ENCODE assay signal across 9 mouse cellular contexts in the genomic region with DNA sequence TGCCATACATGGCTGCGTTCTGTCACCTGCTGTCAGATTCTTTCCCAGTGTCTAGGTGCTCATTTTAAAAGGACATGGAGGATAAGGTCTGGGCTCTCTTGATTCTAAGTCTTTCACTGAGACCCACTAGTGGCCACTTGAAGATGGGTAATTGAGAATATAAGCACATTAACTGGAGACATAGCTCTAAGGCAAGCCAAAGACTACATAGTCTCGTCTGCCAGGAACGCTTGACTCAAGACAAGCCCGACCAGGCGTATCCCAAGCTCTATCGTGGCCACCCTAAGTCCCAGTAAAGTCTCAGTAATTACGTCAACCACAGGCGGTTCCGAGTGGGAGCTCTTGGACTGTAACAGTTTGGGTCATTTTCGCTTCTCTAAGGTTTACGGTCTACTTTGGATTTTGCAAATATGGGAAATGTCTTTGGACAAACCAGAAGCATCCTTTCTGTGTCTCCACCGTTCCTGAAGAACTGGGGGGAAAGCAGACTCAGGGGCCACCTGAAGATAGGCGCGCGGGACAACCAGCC. TPM values are rescaled to one million over a fixed set of nuclear protein-coding genes. Genes with fewer than 3 reads are reported as not detected.
A peak's percentile ranks its signal among the peaks of the same experiment; 100 is the strongest.
DNase-seq lines count a peak whose midpoint lies in the region; ATAC-seq and TF ChIP-seq lines count a peak whose summit lies in the region.
"Had no signal": no experiment of that assay in that cellular context is flagged by ENCODE, and none has a peak within 500 bp of the region (broad histone marks: within the 10 kb centered on the region; RNA-seq: fewer than 3 reads in every experiment).

No protein-coding gene starts in this region.

- no peak overlapping the region for H3K27ac ChIP-seq in testis, adult 2 months (ENCODE audit: control insufficient read depth, insufficient read depth, low read depth, low read length)
- peak overlapping the region; percentile 82 for H3K27ac ChIP-seq in heart, embryonic 13.5 days (replicated peaks)
- no peak overlapping the region for H3K27ac ChIP-seq in limb, embryonic 11.5 days (replicated peaks; ENCODE audit: low read depth, low read length)
- H3K27ac ChIP-seq in midbrain, embryonic 16.5 days (ENCODE audit: low read length) = peak overlapping the region; percentile 87

- H3K4me3 ChIP-seq in testis, adult 2 months (ENCODE audit: control insufficient read depth, low read depth, low read length) = peak overlapping the region; percentile 86
- peak overlapping the region; percentile 82 for H3K4me3 ChIP-seq in heart, embryonic 13.5 days
- peak overlapping the region; percentile 60 for H3K4me3 ChIP-seq in limb, embryonic 11.5 days (ENCODE audit: low read depth, low read length)
- H3K4me3 ChIP-seq in midbrain, embryonic 16.5 days (ENCODE audit: low read depth, low read length) = peak overlapping the region; percentile 66

- no peaks in the 10 kb centered on the region for H3K36me3 ChIP-seq in testis, adult 2 months (ENCODE audit: control insufficient read depth, insufficient read depth, low read length)
- no peaks in the 10 kb centered on the region for H3K36me3 ChIP-seq in heart, embryonic 13.5 days
- no peaks in the 10 kb centered on the region for H3K36me3 ChIP-seq in limb, embryonic 11.5 days (ENCODE audit: control insufficient read depth, insufficient read depth, low read length)
- no peaks in the 10 kb centered on the region for H3K36me3 ChIP-seq in midbrain, embryonic 16.5 days (ENCODE audit: control insufficient read depth, insufficient read depth, low read length)

- peak overlapping the region; percentile 93 for H3K4me2 ChIP-seq in heart, embryonic 13.5 days
- peak overlapping the region; percentile 70 for H3K4me2 ChIP-seq in limb, embryonic 11.5 days (ENCODE audit: low read depth, severe bottlenecking)
- H3K4me2 ChIP-seq in midbrain, embryonic 16.5 days (ENCODE audit: low read length) = peak overlapping the region; percentile 73

- peak overlapping the region; percentile 96 for H3K9ac ChIP-seq in heart, embryonic 13.5 days
- H3K9ac ChIP-seq in limb, embryonic 11.5 days (ENCODE audit: low read length) = peak overlapping the region; percentile 74
- peak overlapping the region; percentile 80 for H3K9ac ChIP-seq in midbrain, embryonic 16.5 days (ENCODE audit: low read depth, low read length)

- intact Hi-C loops in left cerebral cortex, postnatal 4 days (cut with DNase I) = no loop called here

- H3K27me3 ChIP-seq in testis, adult 2 months (ENCODE audit: control insufficient read depth, insufficient read depth, low read length) = no peaks in the 10 kb centered on the region
- no peaks in the 10 kb centered on the region for H3K27me3 ChIP-seq in heart, embryonic 13.5 days (replicated peaks)
- no peaks in the 10 kb centered on the region for H3K27me3 ChIP-seq in limb, embryonic 11.5 days (ENCODE audit: control insufficient read depth, insufficient read depth, low read length)
- H3K27me3 ChIP-seq in midbrain, embryonic 16.5 days (ENCODE audit: control insufficient read depth, insufficient read depth, low read depth, low read length) = no peaks in the 10 kb centered on the region

- no peak for TF ChIP-seq POLR2A in testis, adult 2 months (IDR thresholded peaks at IDR 0.05; ENCODE audit: control insufficient read depth, low read depth, low read length)

- TF ChIP-seq CTCF in testis, adult 2 months (IDR thresholded peaks at IDR 0.05; ENCODE audit: control insufficient read depth, insufficient read depth, insufficient replicate concordance, low read depth, low read length) = no peak

- no peaks in the 10 kb centered on the region for H3K9me3 ChIP-seq in heart, embryonic 13.5 days
- no peaks in the 10 kb centered on the region for H3K9me3 ChIP-seq in limb, embryonic 11.5 days (ENCODE audit: control insufficient read depth, low read length)
- no peaks in the 10 kb centered on the region for H3K9me3 ChIP-seq in midbrain, embryonic 16.5 days (replicated peaks; ENCODE audit: control insufficient read depth, low read length, poor library complexity, severe bottlenecking)

- 8% methylated on average over 15 of the region's 15 CpGs for whole genome bisulfite sequencing in heart, embryonic 13.5 days
- WGBS in limb, embryonic 11.5 days = 8% methylated on average over 15 of the region's 15 CpGs
- 7% methylated on average over 15 of the region's 15 CpGs for WGBS in midbrain, embryonic 16.5 days

- H3K4me1 ChIP-seq in testis, adult 2 months (ENCODE audit: control insufficient read depth, insufficient read depth, low read length) = peaks cover 13% of the 10 kb centered on the region
- H3K4me1 ChIP-seq in heart, embryonic 13.5 days = peaks cover 32% of the 10 kb centered on the region
- peaks cover 5% of the 10 kb centered on the region; the same call in 1 of the 2 replicates for H3K4me1 ChIP-seq in limb, embryonic 11.5 days (ENCODE audit: control insufficient read depth, insufficient read depth, low read length)
- H3K4me1 ChIP-seq in midbrain, embryonic 16.5 days (ENCODE audit: control insufficient read depth, insufficient read depth, low read length) = peaks cover 28% of the 10 kb centered on the region

- no peak for ATAC-seq in heart, embryonic 13.5 days (ENCODE audit: extremely low read depth, insufficient number of reproducible peaks, low FRiP score, low TSS enrichment)
- ATAC-seq in limb, embryonic 11.5 days (ENCODE audit: insufficient number of reproducible peaks, low FRiP score, low TSS enrichment, low read depth) = peak; percentile 18; the same call in 1 of the 2 replicates
- ATAC-seq in midbrain, embryonic 16.5 days = peak; percentile 29

- no peak for DNase-seq in testis, postnatal 10 days (ENCODE audit: low spot score)
- DNase-seq in cerebellum, postnatal 10 days = peak; percentile 20 to 34
- DNase-seq in limb, embryonic 11.5 days (ENCODE audit: low spot score) = no peak
- DNase-seq in left cerebral cortex, postnatal 4 days = no peak
- no peak for DNase-seq in right cerebral cortex, postnatal 25 days

RNA-seq across cellular contexts. Expression of gene Fam102b, which starts 0.9 kb away (rescaled TPM):
- polyA plus RNA-seq in testis, adult 2 months (2012; rRNA removed) = 0.65 and 0.89 TPM in 2 replicates
- polyA plus RNA-seq in heart, embryonic 13.5 days (2015; fragmentation: Nextera tagmentation; extraction: Ambion mirVana) = 3.0 and 3.2 TPM in 2 replicates
- 7.7 TPM in 2 replicates for polyA plus RNA-seq in limb, embryonic 11.5 days (2014; fragmentation: Nextera tagmentation; extraction: Ambion mirVana)
- 13.4 and 14.1 TPM in 2 replicates for polyA plus RNA-seq in midbrain, embryonic 16.5 days (2015; fragmentation: Nextera tagmentation; extraction: Ambion mirVana)
- total RNA-seq in left cerebral cortex, postnatal 4 days (2021) = 10 to 100 TPM; 83.0 to 84.2 TPM

RNA-seq across cellular contexts. Expression of gene Slc25a54, which starts 53.7 kb away (rescaled TPM):
- 9.1 and 9.7 TPM in 2 replicates for polyA plus RNA-seq in testis, adult 2 months (2012; rRNA removed)
- polyA plus RNA-seq in heart, embryonic 13.5 days (2015; fragmentation: Nextera tagmentation; extraction: Ambion mirVana) = not detected in 2 replicates
- polyA plus RNA-seq in limb, embryonic 11.5 days (2014; fragmentation: Nextera tagmentation; extraction: Ambion mirVana) = not detected in 2 replicates
- not detected in 2 replicates for polyA plus RNA-seq in midbrain, embryonic 16.5 days (2015; fragmentation: Nextera tagmentation; extraction: Ambion mirVana)
- total RNA-seq in left cerebral cortex, postnatal 4 days (2021) = not detected
- total RNA-seq: hematopoietic stem cell, adult 5-6 weeks had no signal

Comparison
In these comparisons a context has a peak if more than half of its experiments do, and no peak if none do; other contexts are left out.
1. H3K27ac ChIP-seq: peak in heart, embryonic 13.5 days (single experiment) and midbrain, embryonic 16.5 days (single experiment); none in testis, adult 2 months (single experiment) and limb, embryonic 11.5 days (single experiment).
2. DNase-seq: peak in cerebellum, postnatal 10 days (2 of 2); none in testis, postnatal 10 days (single experiment), limb, embryonic 11.5 days (single experiment), left cerebral cortex, postnatal 4 days (single experiment) and right cerebral cortex, postnatal 25 days (single experiment).
3. Peak in every context shown above with its lines, with median percentiles within 50 percentile points of each other: H3K4me3 ChIP-seq, H3K4me2 ChIP-seq and H3K9ac ChIP-seq.